Mouse (Mus musculus) heart, postnatal 14 days (tissue): ENCODE results near the gene Dab1. TPM values are rescaled to one million over a fixed set of nuclear protein-coding genes. Genes with fewer than 3 reads are reported as not detected.

Experiments used
- DNase-seq, 2 experiments: peaks; one replicate each; pipeline ENCODE4 v3.0.0; 2021 to 2022
- intact Hi-C: fragments of 180-260 bp; cut with DNase I; formaldehyde crosslinking; loops from one replicate; pipeline ENCODE4 v1.15.1; 2025
- total RNA-seq, 2 experiments: library from RNA; stranded (reverse); gene quantifications; 2 replicates each; pipeline ENCODE4 v1.2.3; 2021

Gene Dab1
- total RNA-seq, 2 experiments from 2014 or later, result 0.17 TPM; not detected in 1

DNA sequence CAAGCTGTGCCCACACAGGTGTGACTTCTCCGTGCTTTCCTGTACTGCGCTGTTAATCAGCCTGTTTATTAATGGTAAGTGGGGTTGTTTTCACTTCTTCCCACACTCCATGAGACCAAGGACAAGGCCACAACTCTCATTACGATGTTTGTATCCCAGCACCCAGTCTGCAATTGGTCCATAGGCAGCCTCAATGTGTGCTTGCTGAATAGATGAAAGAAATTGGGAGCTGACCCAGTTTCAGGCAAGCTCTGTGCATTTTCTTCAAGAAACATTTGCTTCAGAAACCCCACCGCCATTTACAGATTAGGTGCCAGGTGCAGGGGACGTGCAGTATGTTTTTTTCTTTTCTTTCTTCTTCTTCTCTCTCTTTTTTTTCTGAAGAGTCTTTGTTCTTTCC is 447.7 kb downstream of the Dab1 start:
- intact Hi-C loops, result no loop called here
- DNase-seq, result no peak

DNA sequence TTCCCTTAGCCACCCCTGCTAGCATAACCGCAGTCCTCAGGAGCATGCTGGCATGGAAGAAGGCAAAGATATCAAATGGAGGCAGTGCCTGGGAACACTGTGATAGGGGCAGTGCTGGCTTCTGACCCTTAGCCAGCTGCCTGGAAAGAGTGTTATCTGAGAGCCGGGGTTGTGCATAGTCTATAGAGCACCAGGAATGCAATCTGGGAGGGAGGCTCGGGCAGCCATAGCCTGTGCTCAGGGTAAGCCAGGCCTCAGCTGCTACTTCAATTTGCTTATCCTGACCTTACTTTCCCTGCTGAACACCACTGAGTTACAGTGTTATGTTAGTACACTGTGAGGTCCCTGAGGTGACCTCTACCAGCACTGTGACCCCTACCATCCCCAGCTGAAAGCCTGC is 448.6 kb downstream of the Dab1 start:
- intact Hi-C loops, result no loop called here
- DNase-seq, result no peak

GRCm38 (mm10) chr4:104071296-104071695 is 452.1 kb downstream of the Dab1 start:
- DNase-seq, result no peak
- intact Hi-C loops, result no loop called here

- intact Hi-C loops, result no loop called here
Observed at GRCm38 (mm10) chr4:104073920-104074459, 454.8 kb downstream of the Dab1 start.

GRCm38 (mm10) chr4:104077771-104078170 is 458.6 kb downstream of the Dab1 start:
- peak in 1 of 2 experiments; percentile 45 for DNase-seq
- intact Hi-C loops, result no loop called here

More at GRCm38 (mm10) chr4:104073920-104074459, 454.8 kb downstream of the Dab1 start:
- peak in 1 of 2 experiments; percentile 5 for DNase-seq

GRCm38 (mm10) chr4:104106299-104106698 is 487.1 kb downstream of the Dab1 start:
- intact Hi-C loops, result no loop called here
- no peak for DNase-seq

- intact Hi-C loops, result no loop called here
- DNase-seq, result no peak
Observed at GRCm38 (mm10) chr4:104111614-104112013, 492.5 kb downstream of the Dab1 start.

DNA sequence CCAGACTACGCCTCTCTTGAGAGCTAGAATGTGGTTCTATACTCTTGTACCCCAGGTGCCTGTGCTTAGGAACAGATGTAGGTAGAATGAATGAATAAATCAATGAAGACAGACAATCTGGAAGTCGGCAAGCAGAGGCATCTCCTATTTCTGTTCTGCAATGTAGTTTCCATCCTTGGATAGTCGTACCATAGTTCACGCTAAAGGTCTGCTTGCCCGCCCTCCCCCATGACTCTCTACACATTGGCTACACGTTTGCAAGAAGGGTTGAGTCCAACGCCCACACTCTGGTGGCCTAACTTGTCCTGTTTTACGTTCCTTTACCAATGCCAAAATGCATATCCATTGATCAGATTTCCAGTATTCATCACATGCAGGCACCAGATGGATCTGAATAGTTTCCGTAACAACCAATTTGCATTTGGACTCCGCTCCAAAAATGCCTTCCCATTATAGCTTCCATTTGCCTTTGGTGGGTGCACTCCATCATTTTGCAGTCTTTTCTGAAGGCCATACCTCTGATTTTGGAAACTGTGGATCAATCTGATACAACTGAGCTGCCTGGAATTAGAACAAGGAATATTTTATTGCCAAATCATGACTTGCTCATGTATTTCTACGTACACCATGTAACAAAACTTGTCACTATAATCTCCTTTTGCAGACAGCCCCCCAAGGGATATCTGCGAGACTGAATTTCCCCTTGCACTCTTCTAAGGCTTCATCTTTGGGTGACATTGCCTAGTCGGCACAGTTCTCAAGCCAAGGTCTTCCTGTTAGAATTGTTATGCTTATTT is 494.2 kb downstream of the Dab1 start:
- DNase-seq, result no peak
- intact Hi-C loops, result no loop called here

DNA sequence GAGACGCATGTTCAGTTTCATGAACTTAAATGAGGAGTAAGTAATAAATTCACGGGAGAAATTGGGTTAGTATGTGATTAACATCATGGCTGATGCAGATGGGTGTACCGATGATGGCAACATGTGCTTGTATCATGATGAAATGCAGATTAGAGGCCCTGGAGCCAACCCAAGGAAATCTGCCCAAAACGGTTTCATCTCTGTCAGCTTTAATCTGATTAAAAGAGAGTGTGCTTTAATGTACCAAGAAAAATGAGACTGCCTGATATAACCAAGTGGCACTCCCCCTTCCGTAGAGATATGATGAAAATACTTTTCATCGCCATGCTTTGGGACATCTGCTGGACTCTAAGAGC is 494.8 kb downstream of the Dab1 start:
- DNase-seq, result no peak
- intact Hi-C loops, result no loop called here

GRCm38 (mm10) chr4:104120108-104120507 is 500.9 kb downstream of the Dab1 start:
- DNase-seq, result no peak
- intact Hi-C loops, result no loop called here

DNA sequence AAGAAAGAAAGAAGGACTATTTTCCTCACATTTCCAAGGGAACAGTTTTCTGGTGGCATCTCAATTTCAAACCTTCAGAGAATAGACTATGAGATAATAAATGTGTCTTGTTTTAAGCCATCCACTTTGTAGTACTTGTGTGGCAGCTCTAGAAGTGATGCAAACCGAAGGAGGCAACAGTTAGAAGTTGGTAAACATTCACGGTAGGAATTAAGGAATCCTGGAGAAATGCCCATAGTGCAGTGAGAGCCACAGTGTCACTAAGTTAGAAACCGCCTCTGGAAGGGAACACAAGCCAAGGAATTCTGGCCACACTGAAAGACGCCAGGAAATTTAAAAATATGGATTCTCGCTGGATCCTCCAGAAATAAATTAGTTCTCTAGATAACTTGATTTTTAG is 502.8 kb downstream of the Dab1 start:
- intact Hi-C loops, result no loop called here
- DNase-seq, result no peak

DNA sequence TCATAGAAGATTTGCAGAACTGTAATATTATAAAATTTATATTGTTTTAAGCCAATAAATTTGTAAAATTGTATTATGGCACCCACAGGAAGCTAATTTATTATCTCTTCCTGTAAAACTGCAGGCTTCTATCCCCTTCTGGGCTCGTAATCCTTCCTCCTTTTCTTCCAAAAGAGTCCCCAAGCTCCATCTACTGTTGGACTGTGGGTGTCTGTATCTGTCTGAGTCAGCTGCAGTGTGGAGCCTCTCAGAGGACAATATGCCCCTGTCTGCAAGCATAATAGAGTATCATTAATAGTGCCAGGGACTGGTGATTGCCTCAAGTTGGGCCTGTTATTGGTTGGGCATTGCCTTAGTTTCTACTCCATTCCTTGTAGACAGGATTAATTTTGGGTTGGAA is 503.2 kb downstream of the Dab1 start:
- no peak for DNase-seq
- intact Hi-C loops, result no loop called here

DNA sequence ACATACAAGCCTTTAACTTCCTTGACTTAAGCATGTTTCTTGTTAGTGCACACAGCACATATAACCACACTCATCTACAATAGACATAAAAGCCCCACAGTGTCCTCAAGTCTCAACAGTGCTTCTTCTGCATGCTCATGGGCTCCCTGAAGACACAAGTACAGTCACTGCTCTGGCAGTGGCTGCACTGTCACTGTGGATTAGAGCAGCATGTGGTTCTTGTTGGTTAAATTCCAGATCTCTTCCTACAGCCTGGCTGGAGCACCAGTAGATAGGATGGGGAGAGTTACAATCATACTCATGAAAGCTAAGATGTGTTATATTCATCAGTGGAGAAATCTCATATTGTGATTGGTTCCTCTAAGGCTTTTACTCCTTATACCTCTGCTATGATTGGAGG is 534.5 kb downstream of the Dab1 start:
- intact Hi-C loops, result no loop called here
- DNase-seq, result no peak

DNA sequence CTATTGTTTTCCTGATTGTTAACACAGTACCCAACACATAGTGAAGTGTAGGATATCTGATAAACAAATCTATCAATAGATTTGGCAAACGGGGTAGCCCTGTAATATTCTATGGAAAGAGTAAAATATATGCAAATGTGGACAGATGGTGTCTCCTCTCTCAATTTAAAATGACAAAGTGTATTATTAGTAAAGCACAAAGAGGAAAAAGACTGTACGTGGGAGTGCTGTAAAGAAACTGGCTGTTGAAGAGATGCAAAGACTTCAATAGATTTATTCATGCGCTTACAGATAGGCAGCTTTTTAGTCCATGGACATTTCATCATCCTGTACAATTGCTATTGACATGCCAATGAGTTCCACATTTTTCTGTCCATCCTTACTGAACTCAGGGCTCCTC is 558.9 kb downstream of the Dab1 start:
- no peak for DNase-seq
- intact Hi-C loops, result no loop called here

- intact Hi-C loops, result no loop called here
- DNase-seq, result no peak
Observed at GRCm38 (mm10) chr4:104186311-104186710, 567.2 kb downstream of the Dab1 start.

DNA sequence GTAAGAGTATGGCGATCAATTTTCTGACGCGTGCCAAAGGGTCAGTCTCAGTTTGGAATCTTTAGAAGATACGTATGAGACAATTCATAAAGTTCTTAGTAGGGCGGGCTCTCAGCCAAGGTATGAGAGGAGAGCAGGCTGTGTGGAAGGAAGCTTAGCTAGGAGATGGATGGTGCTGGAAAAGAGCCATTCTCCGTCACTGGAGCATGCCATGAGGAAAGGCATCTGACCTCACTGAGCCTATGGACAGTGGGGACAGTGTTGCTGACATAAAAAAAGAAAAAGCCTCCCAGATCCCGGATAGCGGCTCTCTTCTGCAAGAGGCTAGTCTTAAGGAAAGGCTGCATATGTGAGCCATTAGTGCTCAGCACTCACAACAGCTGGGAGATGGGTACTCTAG is 579.5 kb downstream of the Dab1 start:
- intact Hi-C loops, result no loop called here
- DNase-seq, result no peak

- DNase-seq, result no peak
- intact Hi-C loops, result loop anchor here (10.0 kb wide), 1 partner anchor 693 kb away; no protein-coding TSS in a partner anchor
Observed at GRCm38 (mm10) chr4:104201686-104202085, 582.5 kb downstream of the Dab1 start.

- intact Hi-C loops, result loop anchor here (10.0 kb wide), 1 partner anchor 691 kb away; no protein-coding TSS in a partner anchor
Observed at GRCm38 (mm10) chr4:104204047-104204446, 584.9 kb downstream of the Dab1 start.

DNA sequence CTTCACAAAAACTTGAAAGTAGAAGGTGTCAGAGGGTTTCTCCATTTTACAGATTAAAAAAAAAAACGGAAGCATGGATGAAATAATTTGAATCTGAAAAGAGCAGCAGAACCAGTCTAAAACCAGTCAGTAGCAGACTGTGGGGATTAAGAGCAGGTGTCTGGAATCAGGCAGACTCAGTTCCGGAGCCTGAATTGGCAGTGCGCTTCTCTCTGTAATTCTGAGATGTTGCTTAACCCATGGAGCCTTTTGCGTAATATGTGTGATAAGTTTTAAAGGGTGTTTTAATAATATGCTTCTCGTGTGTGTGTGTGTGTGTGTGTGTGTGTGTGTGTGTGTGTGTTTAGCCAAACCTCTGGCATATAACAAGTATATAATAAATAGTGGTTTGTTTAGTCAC is 587.5 kb downstream of the Dab1 start:
- intact Hi-C loops, result loop anchor here (10.0 kb wide), 1 partner anchor 688 kb away; no protein-coding TSS in a partner anchor
- DNase-seq, result no peak

More at GRCm38 (mm10) chr4:104204047-104204446, 584.9 kb downstream of the Dab1 start:
- no peak for DNase-seq

GRCm38 (mm10) chr4:104209081-104209480 is 589.9 kb downstream of the Dab1 start:
- peak; percentile 8 to 26 for DNase-seq
- intact Hi-C loops, result loop anchor here (10.0 kb wide), 1 partner anchor 686 kb away; no protein-coding TSS in a partner anchor

GRCm38 (mm10) chr4:104210796-104211195 is 591.6 kb downstream of the Dab1 start:
- intact Hi-C loops, result no loop called here
- DNase-seq, result no peak
